Mouse (Mus musculus) heart, embryonic 13.5 days (tissue): ENCODE results near the gene Gm8764. TPM values are rescaled to one million over a fixed set of nuclear protein-coding genes. Genes with fewer than 3 reads are reported as not detected.
"Not testable (repeated sequence)": the region's sequence is repeated elsewhere in the genome, so short reads cannot be mapped to it uniquely, and the experiment has no call there.

Source experiments
- ATAC-seq: fragments of 200-750 bp; cut with Nextera tagmentation; 2 replicates; pipeline ENCODE4 v1.8.0; 2017; ENCODE audit warnings: moderate TSS enrichment; ENCODE audit not compliant: insufficient number of reproducible peaks, low FRiP score, low TSS enrichment; ENCODE audit errors: extremely low read depth
- H3K27ac ChIP-seq: fragments of 300-500 bp; sonication (generic); replicated peaks from 2 replicates; pipeline ENCODE4 v1.5.1; 2015; ENCODE audit warnings: moderate library complexity, mild to moderate bottlenecking, inconsistent platforms
- H3K27me3 ChIP-seq: fragments of 300-500 bp; sonication (generic); replicated peaks from 2 replicates; pipeline ENCODE4 v1.6.1; 2015; ENCODE audit warnings: mild to moderate bottlenecking, inconsistent platforms
- H3K36me3 ChIP-seq: fragments of 300-500 bp; sonication (generic); 2 replicates; pipeline ENCODE4 v1.6.1; 2015; ENCODE audit warnings: mild to moderate bottlenecking, inconsistent platforms
- H3K4me1 ChIP-seq: fragments of 300-500 bp; sonication (generic); 2 replicates; pipeline ENCODE4 v1.6.1; 2015; ENCODE audit warnings: inconsistent platforms
- H3K4me2 ChIP-seq: fragments of 300-500 bp; sonication (generic); 2 replicates; pipeline ENCODE4 v1.6.1; 2015; ENCODE audit warnings: inconsistent platforms, mild to moderate bottlenecking, moderate library complexity
- H3K4me3 ChIP-seq: fragments of 300-500 bp; sonication (generic); 2 replicates; pipeline ENCODE4 v1.5.1; 2015; ENCODE audit warnings: moderate library complexity, mild to moderate bottlenecking, inconsistent platforms
- H3K9ac ChIP-seq: fragments of 300-500 bp; sonication (generic); 2 replicates; pipeline ENCODE4 v1.6.1; 2015; ENCODE audit warnings: inconsistent platforms, mild to moderate bottlenecking, moderate library complexity
- H3K9me3 ChIP-seq: fragments of 300-500 bp; sonication (generic); 2 replicates; pipeline ENCODE4 v1.6.1; 2016; ENCODE audit warnings: inconsistent platforms
- whole genome bisulfite sequencing: fragments of 180-500 bp; shearing (Covaris S2); methylation state at CpG from one replicate; pipeline ENCODE4 v1.1.7; 2015; ENCODE audit warnings: mixed read lengths; 5-methylcytosine and 5-hydroxymethylcytosine counted together
- polyA plus RNA-seq: library from polyadenylated mRNA; unstranded; fragments of >200 nt; fragmentation: Nextera tagmentation; extraction: Ambion mirVana; gene quantifications from 2 replicates; pipeline ENCODE4 v1.2.1, GENCODE M21; 2015

The Gm8764 gene
- not detected in 2 replicates for polyA plus RNA-seq

GRCm38 (mm10) chr10:104159706-104160105 is at the start of gene Gm8764:
Gm8764 (plus strand) TSS chr10:104160006.
- ATAC-seq, H3K27me3 ChIP-seq, H3K27ac ChIP-seq, H3K9me3 ChIP-seq, H3K36me3 ChIP-seq, H3K9ac ChIP-seq, H3K4me1 ChIP-seq, H3K4me2 ChIP-seq, H3K4me3 ChIP-seq: not testable (repeated sequence)
- no CpG with 5 or more reads among the region's 3 CpGs for WGBS

GRCm38 (mm10) chr10:104110044-104110443 is 49.8 kb upstream of the Gm8764 start:
- Histone ChIP-seq H3K9me3 (no peaks in the 10 kb centered on the region), H3K9ac (no peak overlapping the region), H3K4me1 (no peaks in the 10 kb centered on the region), H3K4me2 (no peak overlapping the region), H3K36me3 (no peaks in the 10 kb centered on the region), H3K4me3 (no peak overlapping the region), H3K27ac (no peak overlapping the region), H3K27me3 (no peaks in the 10 kb centered on the region)
- 68% methylated on average over 3 of the region's 3 CpGs for WGBS
- ATAC-seq, result no peak

GRCm38 (mm10) chr10:104118312-104118711 is 41.5 kb upstream of the Gm8764 start:
- no peak overlapping the region for H3K27ac ChIP-seq
- H3K36me3 ChIP-seq, result no peaks in the 10 kb centered on the region
- no peak overlapping the region for H3K4me2 ChIP-seq
- WGBS, result 43% methylated on average over 2 of the region's 2 CpGs
- H3K4me3 ChIP-seq, result no peak overlapping the region
- H3K4me1 ChIP-seq, result peaks cover 3% of the 10 kb centered on the region; the same call in 1 of the 2 replicates
- ATAC-seq, result no peak
- no peak overlapping the region for H3K9ac ChIP-seq
- H3K9me3 ChIP-seq, result no peaks in the 10 kb centered on the region
- no peaks in the 10 kb centered on the region for H3K27me3 ChIP-seq

- not testable (repeated sequence) for H3K36me3 ChIP-seq, H3K9me3 ChIP-seq, ATAC-seq, H3K4me1 ChIP-seq, H3K9ac ChIP-seq, H3K27me3 ChIP-seq, H3K4me2 ChIP-seq, H3K27ac ChIP-seq, H3K4me3 ChIP-seq
- WGBS, result no CpG with 5 or more reads among the region's 3 CpGs
Observed at GRCm38 (mm10) chr10:104142687-104143086, 17.1 kb upstream of the Gm8764 start, which contains the start of gene Gm21293. Gm21293 (plus strand) TSS chr10:104142987.

- WGBS, result no CpG with 5 or more reads among the region's 3 CpGs
Observed at GRCm38 (mm10) chr10:104151197-104151596, 8.6 kb upstream of the Gm8764 start, which contains the start of gene Gm6763. Gm6763 (plus strand) TSS chr10:104151497.

GRCm38 (mm10) chr10:104168215-104168614 is 8.4 kb downstream of the Gm8764 start, which contains the start of gene Gm21304:
Gm21304 (plus strand) TSS chr10:104168515.
- not testable (repeated sequence) for H3K4me3 ChIP-seq, H3K9ac ChIP-seq, H3K4me2 ChIP-seq, ATAC-seq, H3K4me1 ChIP-seq, H3K36me3 ChIP-seq, H3K9me3 ChIP-seq, H3K27ac ChIP-seq, H3K27me3 ChIP-seq
- no CpG with 5 or more reads among the region's 3 CpGs for WGBS

More at GRCm38 (mm10) chr10:104151197-104151596, 8.6 kb upstream of the Gm8764 start, which contains the start of gene Gm6763:
- H3K4me2 ChIP-seq, H3K9ac ChIP-seq, H3K4me1 ChIP-seq, H3K27me3 ChIP-seq, ATAC-seq, H3K9me3 ChIP-seq, H3K27ac ChIP-seq, H3K4me3 ChIP-seq, H3K36me3 ChIP-seq: not testable (repeated sequence)

GRCm38 (mm10) chr10:104176724-104177123 is 16.9 kb downstream of the Gm8764 start, which contains the start of gene Gm21312:
Gm21312 (plus strand) TSS chr10:104177024.
- H3K27me3 ChIP-seq, ATAC-seq, H3K4me2 ChIP-seq, H3K4me1 ChIP-seq, H3K4me3 ChIP-seq, H3K9ac ChIP-seq, H3K27ac ChIP-seq, H3K9me3 ChIP-seq, H3K36me3 ChIP-seq: not testable (repeated sequence)
- WGBS, result no CpG with 5 or more reads among the region's 3 CpGs

- H3K27me3 ChIP-seq, H3K9ac ChIP-seq, H3K4me3 ChIP-seq, H3K4me1 ChIP-seq, H3K36me3 ChIP-seq, H3K27ac ChIP-seq, H3K4me2 ChIP-seq, H3K9me3 ChIP-seq, ATAC-seq: not testable (repeated sequence)
- WGBS, result no CpG with 5 or more reads among the region's 3 CpGs
Observed at GRCm38 (mm10) chr10:104185233-104185632, 25.4 kb downstream of the Gm8764 start, which contains the start of gene Gm20765. Gm20765 (plus strand) TSS chr10:104185533.

GRCm38 (mm10) chr10:104193742-104194141 is 33.9 kb downstream of the Gm8764 start, which contains the start of gene Gm4340:
Gm4340 (plus strand) TSS chr10:104194042.
- H3K9ac ChIP-seq, H3K4me3 ChIP-seq, ATAC-seq, H3K4me1 ChIP-seq, H3K9me3 ChIP-seq, H3K36me3 ChIP-seq, H3K4me2 ChIP-seq, H3K27me3 ChIP-seq, H3K27ac ChIP-seq: not testable (repeated sequence)
- no CpG with 5 or more reads among the region's 3 CpGs for WGBS

GRCm38 (mm10) chr10:104209655-104210054 is 49.8 kb downstream of the Gm8764 start:
- WGBS, result 76% methylated on average over 1 of the region's 1 CpGs
- no peak for ATAC-seq
- H3K4me2 ChIP-seq, result no peak overlapping the region

GRCm38 (mm10) chr10:104210268-104210990 is 50.6 kb downstream of the Gm8764 start:
- 65% methylated on average over 3 of the region's 3 CpGs for WGBS
- H3K4me2 ChIP-seq, result no peak overlapping the region
- no peaks in the 10 kb centered on the region for H3K4me1 ChIP-seq
- H3K9me3 ChIP-seq, result no peaks in the 10 kb centered on the region
- H3K27ac ChIP-seq, result no peak overlapping the region
- H3K27me3 ChIP-seq, result no peaks in the 10 kb centered on the region
- no peak overlapping the region for H3K4me3 ChIP-seq
- H3K36me3 ChIP-seq, result no peaks in the 10 kb centered on the region
- H3K9ac ChIP-seq, result no peak overlapping the region
- no peak for ATAC-seq

More at GRCm38 (mm10) chr10:104209655-104210054, 49.8 kb downstream of the Gm8764 start:
- H3K36me3 ChIP-seq, result no peaks in the 10 kb centered on the region
- H3K4me1 ChIP-seq, result no peaks in the 10 kb centered on the region
- no peak overlapping the region for H3K4me3 ChIP-seq
- H3K27ac ChIP-seq, result no peak overlapping the region
- H3K9me3 ChIP-seq, result no peaks in the 10 kb centered on the region
- H3K27me3 ChIP-seq, result no peaks in the 10 kb centered on the region
- no peak overlapping the region for H3K9ac ChIP-seq
